Mouse (Mus musculus) hindlimb bud, embryonic 11.5 days (tissue): ENCODE measurements around the gene Cfh.
"Not testable (repeated sequence)": the region's sequence is repeated elsewhere in the genome, so short reads cannot be mapped to it uniquely, and the experiment has no call there.

ENCODE experiments used
- DNase-seq: peaks from one replicate; pipeline ENCODE4 v3.0.0-alpha.2; 2012; ENCODE audit warnings: low read depth, low spot score; ENCODE audit errors: extremely low spot score

Cfh gene

DNA sequence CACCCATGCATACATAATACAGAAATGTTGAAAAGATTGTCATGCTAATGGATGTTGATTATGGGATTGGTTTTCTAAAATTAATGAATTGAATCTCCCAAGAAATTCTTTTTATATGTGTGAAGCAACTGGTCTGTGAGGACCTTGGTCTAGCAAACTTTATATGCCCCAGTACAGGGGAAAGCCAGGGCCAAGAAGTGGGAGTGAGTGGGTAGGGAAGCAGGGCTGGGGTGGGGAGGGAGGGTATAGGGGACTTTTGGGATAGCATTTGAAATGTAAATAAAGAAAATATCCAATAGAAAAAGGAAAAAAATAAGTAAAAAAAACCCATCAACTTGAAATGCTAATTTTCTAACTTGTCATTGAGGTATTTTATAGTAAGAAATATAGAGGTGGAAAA is at the start of gene Cfh:
Gene Cfh (minus strand): TSS at position 101 of the 400 bp plus-strand sequence.
- not testable (repeated sequence) for DNase-seq

DNA sequence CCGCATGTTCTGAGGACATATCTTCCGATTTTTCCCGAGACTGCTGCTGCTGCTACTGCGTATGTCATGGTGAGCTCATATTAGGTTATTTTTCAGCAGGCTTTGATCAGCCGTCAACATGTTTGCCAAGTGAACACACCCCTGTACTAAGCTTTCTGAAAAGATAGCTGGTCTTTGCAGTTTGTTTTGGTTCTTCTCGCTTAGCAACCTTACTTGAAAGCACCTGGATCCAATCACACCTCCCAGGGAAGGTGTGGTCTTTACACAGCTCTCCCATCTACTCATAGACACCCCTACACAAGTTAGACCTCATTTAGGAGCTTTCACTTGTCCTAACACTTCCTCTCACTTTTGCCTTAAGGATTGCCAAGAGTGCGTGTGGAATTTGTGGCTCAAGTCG is 43.1 kb upstream of the Cfh start:
- DNase-seq = no peak

DNA sequence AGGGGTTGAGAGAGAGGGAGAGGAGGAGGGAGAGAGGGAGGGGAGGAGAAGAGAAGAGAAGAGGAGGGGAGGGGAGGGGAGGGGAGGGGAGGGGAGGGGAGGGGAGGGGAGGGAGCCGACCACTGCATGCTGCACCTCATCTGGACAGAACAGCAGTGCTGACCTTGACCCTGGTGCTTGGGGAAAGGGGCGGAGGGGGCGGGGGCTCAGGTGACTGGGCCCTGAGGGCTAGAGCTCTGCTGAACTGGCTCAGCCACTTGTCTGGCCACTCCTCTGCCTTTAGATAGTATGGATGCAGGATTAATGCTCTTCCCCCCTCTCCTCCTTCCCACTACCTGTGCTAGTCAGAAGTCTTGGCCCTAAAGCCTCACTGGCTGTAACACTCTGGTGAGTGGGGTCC is 41.7 kb upstream of the Cfh start:
- DNase-seq = no peak

DNA sequence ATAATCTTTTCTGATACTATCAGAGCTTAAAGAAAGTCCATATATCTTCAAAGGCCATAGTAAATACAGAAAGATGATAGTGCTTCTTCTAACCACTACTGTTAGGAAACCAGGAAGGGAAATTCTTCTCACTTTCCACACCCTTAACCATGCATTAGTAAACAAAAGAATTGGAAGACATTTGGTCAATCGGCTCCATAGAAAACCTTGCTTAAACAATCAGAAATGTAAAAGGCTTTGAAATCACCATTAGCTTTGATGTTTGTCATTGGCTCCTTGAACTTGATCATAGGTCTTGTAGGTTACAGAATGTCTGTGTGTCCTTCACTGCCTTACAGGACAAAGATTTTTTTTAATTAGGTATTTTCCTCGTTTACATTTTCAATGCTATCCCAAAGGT is 21.8 kb upstream of the Cfh start:
- DNase-seq = no peak

DNA sequence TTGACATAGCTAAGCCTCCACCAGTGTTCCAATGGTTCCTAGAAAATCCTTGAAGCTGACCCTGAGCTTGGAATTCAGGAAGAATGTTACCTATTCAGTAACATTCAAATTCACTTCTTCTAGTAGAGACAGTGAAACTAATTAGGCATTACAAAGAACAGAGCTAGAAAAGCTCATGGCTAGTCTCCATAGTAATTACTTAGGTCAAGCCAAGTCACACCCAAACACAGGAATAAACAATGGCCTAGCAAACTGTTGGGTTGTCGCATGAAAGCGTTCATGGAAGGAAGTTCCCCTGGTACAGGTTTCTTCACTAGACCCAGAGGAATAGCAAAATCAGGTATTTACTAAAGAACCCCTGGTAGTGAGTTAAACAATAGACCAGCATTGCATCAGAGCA is 4.9 kb upstream of the Cfh start:
- DNase-seq = not testable (repeated sequence)

DNA sequence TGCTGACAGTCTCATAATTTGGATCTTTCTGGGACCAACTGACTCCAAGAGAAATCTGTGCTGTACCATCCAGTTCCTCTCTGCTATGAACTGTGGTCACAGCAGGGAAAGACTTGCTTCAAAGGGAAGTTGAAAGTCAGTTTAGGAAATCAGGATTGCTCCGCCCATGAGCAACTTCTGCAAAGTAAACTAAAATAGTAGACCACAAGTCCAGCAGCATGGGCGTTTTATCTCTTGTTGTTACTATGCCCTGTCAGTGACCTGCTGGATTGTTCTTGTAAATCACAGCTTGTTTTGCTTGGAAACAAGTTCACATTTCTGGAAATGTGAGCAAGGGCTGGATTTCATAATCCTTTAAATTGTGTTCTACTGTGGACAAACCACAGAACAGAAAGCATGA is 356 bp downstream of the Cfh start:
- no peak for DNase-seq

DNA sequence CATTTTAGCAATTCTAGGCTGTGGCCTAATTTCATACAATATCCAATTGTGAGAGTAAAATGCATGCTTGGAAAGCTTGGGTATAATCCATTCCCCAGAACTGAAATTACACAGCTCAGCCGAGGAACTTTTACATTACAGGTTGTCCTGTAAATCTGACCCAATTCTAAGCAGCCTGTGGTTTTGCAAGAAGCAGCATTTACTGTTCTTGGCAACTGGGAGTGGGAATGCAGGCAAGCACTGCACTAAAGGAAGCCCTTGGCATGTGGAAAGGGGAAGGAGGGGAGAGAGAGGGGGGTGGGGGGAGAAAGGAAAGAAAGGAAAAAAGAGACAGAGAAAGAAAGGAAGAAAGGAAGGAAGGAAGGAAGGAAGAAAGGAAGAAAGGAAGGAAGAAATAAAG is 3.4 kb downstream of the Cfh start:
- DNase-seq = no peak

DNA sequence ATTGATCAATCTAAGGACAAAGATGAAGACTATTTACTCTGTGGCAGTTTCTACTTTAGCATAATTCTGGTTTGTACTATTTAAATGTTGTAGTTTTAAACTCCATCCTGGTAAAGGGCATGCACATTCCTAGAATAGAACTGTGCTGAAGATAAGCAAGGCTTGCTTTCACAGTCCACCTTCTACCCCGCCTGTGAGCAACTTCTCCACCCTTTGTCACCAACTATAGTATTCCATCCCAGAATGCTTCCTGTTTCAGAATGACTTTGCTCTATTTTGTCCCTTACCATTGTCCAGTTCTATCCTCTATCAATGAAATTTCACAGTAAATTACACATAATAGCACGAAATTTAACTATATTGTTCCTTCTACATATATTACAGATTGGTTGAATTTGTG is 8.1 kb downstream of the Cfh start:
- DNase-seq = no peak

DNA sequence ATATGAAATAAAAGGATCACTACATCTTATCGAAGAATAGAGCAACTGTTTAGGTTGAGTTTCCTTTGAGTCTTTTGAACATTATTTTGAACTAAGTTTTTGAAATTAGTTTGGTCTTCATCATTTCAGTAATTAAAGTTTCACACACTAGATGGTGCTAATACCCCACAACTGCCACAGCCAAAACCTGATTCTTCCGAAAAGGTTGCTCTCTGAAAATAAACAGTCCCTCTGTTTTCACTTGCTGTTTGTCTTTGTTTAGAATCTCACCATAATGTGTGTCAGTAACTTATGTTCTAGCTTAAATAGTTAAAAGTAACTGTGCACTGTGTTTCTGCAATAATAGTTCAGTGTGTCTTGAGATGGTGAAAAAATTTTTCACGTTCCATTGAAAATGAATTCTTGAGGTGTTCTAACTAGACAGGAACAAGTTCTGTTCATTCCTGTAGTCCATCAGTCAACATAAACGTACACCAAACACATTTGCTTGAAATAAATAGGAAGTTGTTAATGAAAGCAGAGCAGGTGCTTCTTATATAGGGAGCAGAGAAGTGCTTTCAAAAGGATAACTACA is 11.9 kb downstream of the Cfh start:
- DNase-seq = no peak

DNA sequence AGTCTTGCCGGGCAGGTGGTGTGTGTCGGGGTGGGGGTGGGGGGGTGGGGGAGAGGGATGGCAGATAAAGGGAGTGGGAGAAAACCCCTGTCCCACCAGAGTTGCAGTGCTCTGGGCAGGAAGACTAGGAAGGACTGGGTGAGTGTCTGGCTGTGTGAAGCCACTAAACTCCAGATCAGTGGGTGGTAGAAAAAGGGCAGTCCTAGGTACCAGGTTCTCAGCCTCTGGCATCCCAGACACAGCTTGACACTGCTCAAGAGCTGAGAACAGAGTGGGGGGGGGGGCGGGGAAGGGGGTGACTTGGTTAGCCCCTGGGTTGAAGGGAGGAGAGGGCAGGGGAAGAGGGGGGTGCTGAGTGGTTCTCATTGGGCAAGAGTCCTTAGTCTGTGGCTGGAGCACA is 24.6 kb downstream of the Cfh start:
- DNase-seq = no peak

DNA sequence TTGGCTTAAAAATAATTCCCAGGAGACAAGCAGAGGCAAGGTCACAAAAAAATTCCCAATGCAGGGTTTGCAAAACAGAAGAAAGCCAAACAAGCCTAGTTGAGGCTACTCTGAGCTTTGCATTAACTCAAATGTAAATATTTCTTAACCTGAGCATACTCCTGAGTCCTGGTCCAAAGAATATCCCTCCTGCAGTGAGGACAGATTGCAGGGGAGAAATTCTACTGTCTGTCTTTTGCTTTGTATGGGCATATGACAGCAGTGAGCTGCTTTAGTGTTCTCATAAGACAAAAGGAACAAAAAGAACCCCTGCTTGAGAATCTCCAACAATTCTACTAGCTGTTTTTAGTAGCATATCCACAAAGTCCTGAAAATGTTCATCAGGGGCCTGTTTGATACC is 114.1 kb downstream of the Cfh start:
- no peak for DNase-seq
